Mouse (Mus musculus) CH12.LX (cell line): ENCODE data around the gene Gm12216.
"Not testable (repeated sequence)": the region's sequence is repeated elsewhere in the genome, so short reads cannot be mapped to it uniquely, and the experiment has no call there.

Experiments used
- CTCF ChIP-seq, 2 experiments: IDR thresholded peaks in 1 of 2; conservative IDR thresholded peaks in 1 of 2; 2 replicates each; pipeline ENCODE4 v1.5.1; 2011 to 2012; ENCODE audit warnings: low read depth in 2 of 2, low read length in 2 of 2, improper control_type of control experiment in 1 of 2, inconsistent platforms in 1 of 2, mild to moderate bottlenecking in 1 of 2, moderate library complexity in 1 of 2
- MAFK ChIP-seq: IDR thresholded peaks from 2 replicates; pipeline ENCODE4 v1.6.1; 2011; ENCODE audit warnings: low read length, improper control_type of control experiment; ENCODE audit not compliant: insufficient replicate concordance
- MAX ChIP-seq: IDR thresholded peaks from 2 replicates; pipeline ENCODE4 v1.6.1; 2011; ENCODE audit warnings: low read length, improper control_type of control experiment
- MAZ ChIP-seq: IDR thresholded peaks from 2 replicates; pipeline ENCODE4 v1.6.1; 2012; ENCODE audit warnings: low read depth, mild to moderate bottlenecking, inconsistent platforms, low read length, improper control_type of control experiment, moderate library complexity
- POLR2A ChIP-seq: IDR thresholded peaks from 2 replicates; pipeline ENCODE4 v1.6.1; 2011; ENCODE audit warnings: low read depth, mild to moderate bottlenecking, improper control_type of control experiment, low read length
- ZNF384 ChIP-seq: IDR thresholded peaks from 2 replicates; pipeline ENCODE4 v1.6.1; 2012; ENCODE audit warnings: low read depth, low read length, improper control_type of control experiment, inconsistent platforms

- not testable (repeated sequence) for TF ChIP-seq CTCF (conservative IDR thresholded peaks at IDR 0.05 in 1 of 2, IDR thresholded peaks at IDR 0.05 in 1 of 2; ENCODE audit: low read depth in 2 of 2, low read length in 2 of 2); MAZ; POLR2A; ZNF384; MAX; MAFK
These were observed 5.8 kb upstream of the Gm12216 start for GRCm38 (mm10) chr11:53864724-53865310.
